In the genomic region with DNA sequence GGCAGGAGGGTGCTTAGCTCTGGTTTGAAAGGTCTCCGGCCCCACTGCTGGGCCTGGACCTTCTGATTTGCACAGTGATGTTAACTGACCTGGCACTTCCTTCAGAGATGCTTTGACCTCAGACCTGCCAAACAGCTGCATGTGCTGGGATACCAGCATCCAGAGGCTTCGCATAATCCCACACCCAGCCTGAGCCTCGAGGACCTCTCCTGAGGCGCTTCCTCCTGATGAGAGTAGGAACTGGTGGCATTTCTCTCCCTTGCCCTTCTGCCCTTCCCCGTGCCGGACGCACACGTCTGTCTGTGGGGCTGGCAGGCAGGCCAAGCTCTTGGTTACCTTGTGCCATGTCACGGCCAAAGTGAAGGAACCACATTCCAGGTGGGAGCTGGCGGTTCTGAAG, we compare ENCODE assay signal across 21 mouse cellular contexts.
"Had no signal": no experiment of that assay in that cellular context is flagged by ENCODE, and none has a peak within 500 bp of the region (broad histone marks: within the 10 kb centered on the region; RNA-seq: fewer than 3 reads in every experiment).

No protein-coding gene starts in this region.

- DNase-seq: gastrocnemius, postnatal 25 days; heart, postnatal 4 days; kidney, adult 18-20 months; kidney, adult 8-10 months; kidney, postnatal 10 days; kidney, postnatal 4 days; liver had no signal

- H3K4me1 ChIP-seq: hindbrain, embryonic 10.5 days; hindbrain, embryonic 12.5 days; intestine, embryonic 15.5 days had no signal

- H3K4me3 ChIP-seq: heart, embryonic 10.5 days; heart, embryonic 12.5 days; hindbrain, embryonic 10.5 days; hindbrain, embryonic 12.5 days; intestine, embryonic 15.5 days; layer of hippocampus, adult 2 months; left cerebral cortex, adult 2 months; limb, embryonic 13.5 days had no signal

- ATAC-seq: hindbrain, embryonic 16.5 days; inflammation-experienced regulatory T-cells, adult 6 months; intestine, embryonic 15.5 days; intestine, postnatal 0 days had no signal

- H3K27me3 ChIP-seq: heart, embryonic 12.5 days; hindbrain, embryonic 12.5 days; intestine, embryonic 15.5 days; limb, embryonic 13.5 days had no signal

- H3K27ac ChIP-seq: heart, embryonic 10.5 days; hindbrain, embryonic 10.5 days; hindbrain, embryonic 12.5 days; hindbrain, embryonic 14.5 days; intestine, embryonic 15.5 days; layer of hippocampus, adult 2 months; limb, embryonic 13.5 days; liver, embryonic 14.5 days had no signal

- H3K36me3 ChIP-seq: intestine, embryonic 15.5 days had no signal

- H3K4me2 ChIP-seq: heart, embryonic 12.5 days; hindbrain, embryonic 12.5 days; hindbrain, embryonic 14.5 days; intestine, embryonic 15.5 days; limb, embryonic 13.5 days; liver, embryonic 11.5 days had no signal

- H3K9me3 ChIP-seq: heart, embryonic 10.5 days; heart, embryonic 12.5 days; hindbrain, embryonic 10.5 days; hindbrain, embryonic 12.5 days; intestine, embryonic 15.5 days; limb, embryonic 13.5 days had no signal

- H3K9ac ChIP-seq: heart, embryonic 12.5 days; hindbrain, embryonic 12.5 days; hindbrain, embryonic 14.5 days; intestine, embryonic 15.5 days; limb, embryonic 13.5 days; liver, embryonic 14.5 days had no signal
